Mouse (Mus musculus) cerebellum, postnatal 10 days (tissue): ENCODE results near the gene Olfr1045.
"Not testable (repeated sequence)": the region's sequence is repeated elsewhere in the genome, so short reads cannot be mapped to it uniquely, and the experiment has no call there.

Experiments
- DNase-seq, 2 experiments: peaks; one replicate each; pipeline ENCODE4 v3.0.0; 2021; ENCODE audit warnings: mixed read lengths in 2 of 2

Gene Olfr1045

DNA sequence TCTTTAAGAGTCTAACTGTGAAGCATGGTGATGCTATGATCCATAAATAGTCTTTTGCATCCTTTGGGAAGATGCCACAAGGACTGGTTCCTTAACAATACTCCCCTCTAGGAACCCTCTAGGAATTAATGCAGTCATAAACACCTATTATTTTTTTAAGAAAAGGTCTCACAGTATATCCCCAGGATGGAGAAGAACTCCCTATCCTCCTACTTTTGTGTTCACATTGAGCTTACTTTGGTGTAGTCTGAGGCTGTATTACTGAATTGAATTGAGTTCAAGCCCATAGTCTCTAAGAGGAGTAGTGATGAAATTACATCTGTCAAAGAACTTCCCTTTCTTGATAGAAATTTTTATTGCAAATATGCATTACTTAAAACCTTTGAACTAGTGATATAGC, at the start of gene Olfr1045:
Gene Olfr1045, minus strand, starts transcription at position 101 of the 400 bp plus-strand sequence.
- no peak for DNase-seq

DNA sequence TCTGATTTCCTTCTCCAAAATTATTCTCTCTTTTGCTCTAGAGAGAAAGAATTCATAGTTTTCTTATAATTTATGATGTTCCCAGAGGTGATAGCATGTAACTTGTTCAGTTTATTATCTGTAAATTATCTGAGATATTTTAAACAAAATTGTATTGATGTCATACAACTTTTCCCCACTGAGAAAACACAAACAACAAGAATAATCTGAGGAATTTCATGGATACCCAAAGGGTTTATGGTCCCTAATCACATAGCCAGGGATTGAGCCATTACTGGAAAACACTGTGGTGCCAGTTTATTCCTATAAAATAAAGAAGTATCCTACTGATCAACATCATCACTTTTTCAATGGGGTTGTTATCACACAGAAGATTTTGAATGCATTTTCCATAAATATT, 37.4 kb upstream of the Olfr1045 start, which contains the start of gene Olfr1048:
Gene Olfr1048, minus strand, starts transcription at position 101 of the 400 bp plus-strand sequence.
- no peak for DNase-seq

DNA sequence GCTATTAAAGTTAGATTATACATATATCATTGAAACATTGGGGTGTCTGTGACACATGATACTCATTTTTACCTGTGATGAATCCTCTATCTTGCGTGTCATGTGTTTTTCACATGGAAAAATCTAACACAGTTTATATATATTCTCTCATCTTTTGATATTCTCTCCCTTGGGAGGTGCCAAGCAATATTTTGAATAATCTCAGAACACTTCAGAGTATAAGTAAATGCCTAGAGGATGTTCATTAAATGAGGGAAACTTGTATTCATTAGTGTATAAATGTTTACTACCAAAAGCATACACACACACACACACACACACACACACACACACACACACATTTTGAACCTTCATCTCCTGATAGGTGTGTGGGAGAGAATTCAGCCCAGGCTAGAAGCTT, 28.5 kb upstream of the Olfr1045 start, which contains the start of gene Olfr1047:
Gene Olfr1047, minus strand, starts transcription at position 101 of the 400 bp plus-strand sequence.
- no peak for DNase-seq

DNA sequence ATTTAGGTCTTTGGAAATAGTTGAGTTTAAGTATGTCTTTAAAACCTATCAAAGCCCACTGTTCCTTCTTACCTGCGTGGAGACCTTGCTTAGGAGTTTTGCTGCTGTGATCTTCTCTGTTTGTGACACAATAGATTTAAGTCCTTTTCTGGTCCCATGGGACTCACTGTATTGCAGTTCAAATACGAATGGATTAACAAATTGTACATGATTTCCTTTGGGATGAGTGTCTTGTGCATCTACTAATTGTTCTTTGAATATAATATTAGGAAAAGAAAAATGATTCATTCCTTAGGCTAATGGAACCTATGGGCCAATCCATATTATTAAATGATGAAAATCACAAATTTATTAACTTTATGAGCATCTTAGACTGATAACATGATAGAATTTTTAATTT, 16.4 kb upstream of the Olfr1045 start, which contains the start of gene Olfr1046:
Gene Olfr1046, minus strand, starts transcription at position 101 of the 400 bp plus-strand sequence.
- DNase-seq: no peak

DNA sequence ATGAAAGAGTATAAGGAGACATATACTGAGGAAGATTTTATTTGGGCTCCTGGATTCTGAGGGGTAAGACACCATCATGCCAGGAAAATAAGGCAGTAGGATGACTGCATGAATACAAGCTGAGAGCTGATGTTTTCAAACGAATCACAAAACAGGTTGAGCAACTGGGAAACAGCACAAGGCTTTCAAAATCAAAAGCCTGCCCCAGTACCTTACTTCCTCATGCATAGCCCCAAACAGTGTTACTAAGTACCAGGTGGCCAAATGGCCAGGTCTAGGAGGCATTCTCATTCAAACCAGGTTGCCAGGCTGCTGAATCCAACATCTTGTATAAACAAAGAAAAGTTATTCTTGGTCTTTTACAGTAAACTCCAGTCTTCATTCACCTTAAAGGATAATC, 6.9 kb downstream of the Olfr1045 start:
- DNase-seq: no peak

DNA sequence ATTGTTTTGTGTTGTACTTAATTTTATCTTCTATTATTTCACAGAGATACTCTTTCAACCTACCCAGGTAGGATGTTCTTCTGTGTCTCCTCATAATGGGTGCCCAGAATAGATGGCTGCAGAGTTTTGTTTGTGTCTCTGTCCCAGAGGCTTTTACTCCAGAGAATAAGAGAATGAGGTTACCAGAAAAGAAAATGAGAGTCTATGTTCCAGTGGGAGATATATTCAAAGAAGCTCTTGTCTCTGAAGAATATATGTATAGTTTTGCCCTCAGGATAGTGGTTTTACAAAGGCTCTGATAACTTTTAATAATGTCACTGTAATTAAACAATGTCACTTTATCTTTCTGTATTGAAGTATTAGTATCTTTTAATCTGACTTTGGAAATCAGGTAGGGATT, 17.2 kb downstream of the Olfr1045 start, which contains the start of gene Olfr52:
Gene Olfr52, minus strand, starts transcription at position 101 of the 400 bp plus-strand sequence.
- no peak for DNase-seq

DNA sequence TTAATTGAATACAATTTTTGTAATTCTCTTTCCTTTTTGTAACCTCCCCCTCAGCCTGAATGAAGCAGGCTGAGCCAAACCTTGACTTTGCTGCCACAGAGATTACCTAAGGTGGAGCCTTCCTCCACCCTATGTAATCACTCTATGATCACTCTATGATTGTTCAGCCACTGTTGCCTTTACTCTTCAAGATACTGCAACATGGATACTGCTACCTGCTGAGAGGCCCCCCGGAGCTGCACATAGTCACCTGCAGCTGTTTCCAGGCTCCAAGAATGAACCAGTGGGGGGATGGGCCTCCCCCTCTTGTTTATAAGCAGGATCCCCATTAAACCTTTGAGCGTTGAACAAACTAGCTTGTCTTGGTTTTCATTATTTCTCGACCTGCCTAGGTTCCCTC, 22.9 kb downstream of the Olfr1045 start:
- peak in 1 of 2 experiments; percentile 0 for DNase-seq

DNA sequence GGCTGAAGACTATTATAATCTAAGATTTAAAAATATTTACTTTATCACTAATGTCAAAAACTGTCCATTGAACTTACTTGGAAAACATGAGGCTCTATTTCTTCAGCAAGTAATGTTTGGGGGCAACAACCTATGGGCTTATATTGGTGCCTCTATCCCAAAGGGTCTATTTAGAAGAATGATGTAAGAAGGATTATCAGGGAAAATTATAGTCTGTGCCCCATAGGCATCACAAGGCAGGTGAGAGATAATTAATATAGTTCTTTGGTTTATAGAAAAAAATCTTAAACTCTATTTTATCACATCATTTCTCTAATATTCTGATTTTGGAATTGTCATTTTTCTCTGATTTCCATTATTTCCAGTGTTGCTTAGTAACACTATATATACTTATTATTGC, 25.1 kb downstream of the Olfr1045 start, which contains the start of gene Olfr1044:
Gene Olfr1044, minus strand, starts transcription at position 101 of the 400 bp plus-strand sequence.
- DNase-seq: no peak

DNA sequence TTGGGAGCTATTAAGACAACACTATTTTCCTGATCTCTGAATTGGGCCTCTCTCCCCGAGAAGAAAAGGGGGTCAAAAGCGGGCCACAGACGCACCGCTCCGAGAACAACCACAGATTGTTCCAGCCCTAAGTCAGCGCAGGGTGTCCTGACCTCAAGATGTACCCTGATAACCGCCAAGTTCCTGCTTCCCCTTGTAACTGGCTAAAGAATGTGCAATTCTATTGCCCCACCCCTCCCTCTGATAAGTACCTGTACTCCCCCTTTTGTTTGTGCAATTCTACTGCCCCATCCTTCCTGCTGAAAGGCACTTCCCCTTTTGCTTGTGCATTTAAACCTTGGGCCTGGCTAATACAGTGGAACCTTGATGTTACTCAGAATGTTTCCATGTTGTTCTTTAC, 27.4 kb downstream of the Olfr1045 start:
- DNase-seq: not testable (repeated sequence)

DNA sequence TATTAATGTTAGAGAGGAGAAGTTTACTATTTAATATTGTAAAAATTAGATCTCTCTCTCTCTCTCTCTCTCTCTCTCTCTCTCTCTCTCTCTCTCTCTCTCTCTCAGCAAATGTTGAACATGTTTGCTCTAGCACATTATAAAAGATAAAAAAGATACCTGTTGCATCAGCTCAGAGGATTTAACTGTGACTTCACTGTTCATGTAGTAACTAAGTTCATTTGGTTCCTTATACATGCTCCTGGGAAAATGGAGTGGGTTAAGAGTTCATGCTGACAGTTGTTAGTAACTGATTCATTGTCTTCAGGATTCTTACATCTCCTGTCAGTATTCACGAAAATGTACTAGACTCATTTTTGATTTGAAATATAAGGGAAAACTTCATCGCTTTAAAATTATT, 35.4 kb downstream of the Olfr1045 start, which contains the start of gene Olfr1043:
Gene Olfr1043, minus strand, starts transcription at position 101 of the 400 bp plus-strand sequence.
- DNase-seq: no peak

DNA sequence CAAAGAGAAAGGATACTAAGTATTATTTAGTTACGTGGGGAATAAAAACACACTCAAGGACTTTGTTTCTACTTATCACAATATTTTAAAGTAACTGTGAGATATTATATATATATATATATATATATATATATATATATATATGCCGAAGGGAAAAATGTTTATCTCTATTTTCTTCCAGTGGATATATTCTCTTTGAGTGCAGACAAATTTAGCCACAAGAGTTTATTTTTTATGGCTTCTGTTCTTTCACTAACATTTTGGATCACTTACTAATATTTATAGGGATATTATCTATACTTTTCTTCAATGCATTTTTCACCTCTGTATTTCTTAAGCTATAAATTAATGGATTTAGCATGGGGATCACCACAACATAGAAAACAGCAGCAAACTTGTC, 41.1 kb downstream of the Olfr1045 start, which contains the start of gene Olfr1042:
Gene Olfr1042, minus strand, starts transcription at position 101 of the 400 bp plus-strand sequence.
- no peak for DNase-seq

DNA sequence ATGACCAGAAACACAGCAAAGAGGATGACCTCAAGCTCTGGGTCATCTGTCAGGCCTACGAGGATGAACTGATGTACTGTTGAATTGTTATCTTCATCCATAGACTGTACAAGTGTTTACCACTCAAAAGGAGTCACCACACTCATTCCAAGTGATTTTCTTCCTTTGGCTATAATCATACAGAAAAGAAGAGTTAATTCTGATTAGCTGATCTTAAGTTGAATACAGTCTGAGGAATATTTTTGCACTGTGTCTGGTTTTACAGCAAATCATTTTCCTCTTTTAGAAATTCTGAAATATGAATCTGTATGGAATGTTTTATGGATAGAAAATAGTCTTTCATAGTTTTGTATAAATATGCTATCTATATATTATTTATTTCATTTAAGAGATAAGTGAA, 56.2 kb downstream of the Olfr1045 start, which contains the start of gene Olfr1040:
Gene Olfr1040, minus strand, starts transcription at position 101 of the 400 bp plus-strand sequence.
- no peak for DNase-seq
